Mouse (Mus musculus) liver, adult (tissue): ENCODE measurements at regions not wholly inside any gene's neighbourhood (a gene's known extent, or its start where the extent isn't known, plus 50 kb on each side); places are given as distances from the start of the nearest gene placed in this dataset.

Experiments
- GATA4 ChIP-seq: IDR thresholded peaks from 2 replicates; pipeline ENCODE4 v1.6.1; 2014; ENCODE audit warnings: mild to moderate bottlenecking, low read length; ENCODE audit not compliant: insufficient replicate concordance

GRCm38 (mm10) chr6:117575057-117575456 lies 265.9 kb upstream of the Zfp637 start:
- TF ChIP-seq GATA4, result no peak

- TF ChIP-seq GATA4, result no peak
Measured at GRCm38 (mm10) chr6:117576021-117576420, 265.0 kb upstream of the Zfp637 start.

DNA sequence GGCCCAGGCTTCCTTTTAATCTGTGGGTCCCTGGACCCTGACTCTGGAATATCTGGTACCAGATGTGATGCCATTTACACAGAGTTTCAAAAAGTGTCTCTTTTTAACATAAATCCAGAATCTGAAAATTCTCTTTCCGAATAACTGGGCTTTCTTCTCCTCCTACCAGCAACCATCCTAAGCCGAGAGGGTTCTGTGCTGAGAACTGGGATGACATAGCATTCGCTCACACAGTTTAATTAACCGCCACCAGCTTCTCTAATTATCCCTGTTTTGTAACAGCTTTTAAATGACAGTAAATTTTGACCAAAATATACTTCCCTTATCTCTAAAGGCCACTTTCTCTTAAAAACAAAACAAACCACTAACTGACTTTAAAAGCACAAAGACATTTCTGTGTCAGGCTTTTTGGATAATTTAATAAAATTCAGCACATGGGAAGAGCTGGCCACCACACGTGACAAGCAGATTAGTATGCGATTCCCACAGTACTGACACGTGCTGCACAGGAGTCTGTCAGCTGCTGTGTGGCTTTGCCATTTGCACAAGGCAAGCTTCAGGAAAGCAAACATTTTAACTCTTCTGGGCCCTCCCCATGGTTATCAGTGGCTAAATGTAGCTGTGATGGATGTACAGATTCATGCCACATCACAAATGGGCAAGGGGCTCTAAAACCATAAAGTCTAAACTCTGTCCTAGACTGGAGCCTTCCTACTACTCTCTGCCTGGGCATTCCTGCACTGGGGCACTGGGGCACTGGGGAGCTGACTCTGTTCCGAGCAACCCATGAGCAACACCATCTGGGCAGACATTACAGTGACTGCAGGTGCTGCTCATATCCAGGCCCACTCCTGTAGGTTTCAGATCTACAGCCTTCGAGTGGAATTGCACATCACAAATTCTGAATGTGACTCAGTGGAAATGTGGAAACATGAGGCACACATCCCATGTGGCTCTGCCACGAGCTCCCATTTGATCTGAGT lies 263.1 kb upstream of the Zfp637 start:
- no peak for TF ChIP-seq GATA4

GRCm38 (mm10) chr6:117580951-117581350 lies 260.0 kb upstream of the Zfp637 start:
- TF ChIP-seq GATA4, result no peak

- TF ChIP-seq GATA4, result no peak
Measured at GRCm38 (mm10) chr6:117583121-117583520, 257.9 kb upstream of the Zfp637 start.

- no peak for TF ChIP-seq GATA4
Measured at GRCm38 (mm10) chr6:117584563-117584962, 256.4 kb upstream of the Zfp637 start.

- no peak for TF ChIP-seq GATA4
Measured at GRCm38 (mm10) chr6:117596166-117596840, 244.7 kb upstream of the Zfp637 start.

GRCm38 (mm10) chr6:117604834-117605233 lies 236.1 kb upstream of the Zfp637 start:
- no peak for TF ChIP-seq GATA4

DNA sequence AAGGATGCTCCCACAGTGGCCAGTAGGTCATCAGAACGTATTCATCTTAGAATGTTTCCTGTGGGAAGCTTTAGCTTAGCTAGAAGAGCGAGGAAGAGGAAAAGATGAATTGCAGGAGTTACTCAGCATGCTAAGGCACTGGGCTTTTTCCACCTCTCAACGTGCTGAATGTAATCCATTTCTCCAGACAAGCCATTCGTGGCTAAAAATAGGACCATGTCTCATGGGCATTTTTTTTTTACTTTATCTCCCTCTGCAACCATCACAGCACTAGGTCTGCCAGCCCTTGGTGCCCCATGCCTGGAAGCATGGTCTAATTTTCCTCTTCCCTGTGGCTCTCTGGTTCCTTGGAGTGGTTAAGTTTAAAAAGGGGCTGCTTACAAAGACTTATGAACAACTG lies 235.3 kb upstream of the Zfp637 start:
- TF ChIP-seq GATA4, result no peak

DNA sequence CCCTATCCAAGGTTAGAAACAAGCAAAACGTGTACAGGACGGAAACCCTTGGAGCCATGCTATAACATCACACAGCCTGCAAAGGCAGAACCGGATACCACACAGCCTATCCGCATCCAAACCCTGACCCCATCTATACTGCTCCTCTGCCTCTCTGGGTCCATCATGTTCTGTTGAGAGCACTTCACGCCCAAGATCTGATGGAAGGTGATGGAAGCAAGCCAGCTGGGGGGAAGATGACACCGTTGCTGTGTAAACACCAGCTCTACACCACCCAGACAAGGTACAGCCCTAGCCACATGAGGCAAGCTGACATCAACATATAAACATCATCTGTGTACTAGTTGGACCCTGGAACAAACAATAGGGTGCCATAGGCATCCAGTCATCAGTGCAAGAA lies 234.8 kb upstream of the Zfp637 start:
- TF ChIP-seq GATA4, result no peak

GRCm38 (mm10) chr6:117607023-117607422 lies 234.0 kb upstream of the Zfp637 start:
- TF ChIP-seq GATA4, result no peak

GRCm38 (mm10) chr6:117609476-117610404 lies 231.2 kb upstream of the Zfp637 start:
- TF ChIP-seq GATA4, result no peak

GRCm38 (mm10) chr6:117611281-117611680 lies 229.7 kb upstream of the Zfp637 start:
- no peak for TF ChIP-seq GATA4

GRCm38 (mm10) chr6:117611965-117612364 lies 229.0 kb upstream of the Zfp637 start:
- TF ChIP-seq GATA4, result peak; percentile 56; the same call in 1 of the 2 replicates

DNA sequence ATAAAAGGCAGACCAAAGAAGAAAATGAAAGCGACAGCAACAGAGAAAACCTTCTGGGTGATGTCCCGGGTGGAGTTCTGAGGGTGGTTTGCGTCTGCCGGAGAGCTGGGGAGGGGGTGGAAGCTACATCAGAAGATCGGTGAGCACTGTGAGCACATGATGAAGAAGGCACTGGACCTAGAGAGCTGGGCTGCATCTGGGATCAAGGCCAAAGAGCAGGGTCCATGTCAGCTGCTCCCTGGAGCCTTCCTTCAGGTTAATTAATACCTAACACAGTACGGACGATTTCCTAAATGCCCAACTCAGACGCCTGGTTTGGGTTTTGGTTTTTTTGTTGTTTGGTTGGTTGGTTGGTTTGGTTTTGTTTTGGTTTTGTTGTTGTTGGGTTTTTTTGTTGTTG lies 228.6 kb upstream of the Zfp637 start:
- TF ChIP-seq GATA4, result no peak
